Mouse (Mus musculus): ENCODE results near the gene Prkn.

- TF ChIP-seq CTCF (IDR thresholded peaks at IDR 0.05; ENCODE audit: low read depth) (no peak), EP300 (IDR thresholded peaks at IDR 0.05; ENCODE audit: low read depth) (no peak)
These were observed 1210.1 kb downstream of the Prkn start for GRCm38 (mm10) chr17:12050261-12050660.
